Mouse (Mus musculus) cerebellum, postnatal 10 days (tissue): ENCODE results near the gene Ttll6.

ENCODE experiments used
- DNase-seq, 2 experiments: peaks; one replicate each; pipeline ENCODE4 v3.0.0; 2021; ENCODE audit warnings: mixed read lengths in 2 of 2

Gene Ttll6

GRCm38 (mm10) chr11:96169016-96169415 is 35.4 kb downstream of the Ttll6 start:
- peak in 1 of 2 experiments; percentile 53 for DNase-seq

GRCm38 (mm10) chr11:96170711-96171379 is 37.3 kb downstream of the Ttll6 start:
- no peak for DNase-seq

DNA sequence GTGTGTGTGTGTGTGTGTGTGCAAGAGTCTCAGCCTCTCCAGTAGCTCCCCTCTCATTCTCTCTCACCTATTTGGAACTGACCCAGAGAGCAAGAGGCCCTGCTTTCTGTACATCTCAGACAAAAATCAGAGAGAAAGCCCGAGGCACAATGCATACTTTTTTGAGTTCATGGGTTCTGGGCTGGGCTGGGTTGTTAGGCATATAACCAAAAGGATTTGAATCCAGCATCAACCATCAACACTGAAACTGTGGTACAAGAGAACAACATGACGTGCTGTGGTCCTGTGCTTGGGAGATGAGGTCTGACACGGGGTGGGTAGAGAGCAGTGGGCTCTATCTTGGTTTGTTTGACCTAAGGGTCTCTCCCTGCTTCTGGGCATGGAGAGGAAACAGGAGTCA is 38.0 kb downstream of the Ttll6 start:
- no peak for DNase-seq

DNA sequence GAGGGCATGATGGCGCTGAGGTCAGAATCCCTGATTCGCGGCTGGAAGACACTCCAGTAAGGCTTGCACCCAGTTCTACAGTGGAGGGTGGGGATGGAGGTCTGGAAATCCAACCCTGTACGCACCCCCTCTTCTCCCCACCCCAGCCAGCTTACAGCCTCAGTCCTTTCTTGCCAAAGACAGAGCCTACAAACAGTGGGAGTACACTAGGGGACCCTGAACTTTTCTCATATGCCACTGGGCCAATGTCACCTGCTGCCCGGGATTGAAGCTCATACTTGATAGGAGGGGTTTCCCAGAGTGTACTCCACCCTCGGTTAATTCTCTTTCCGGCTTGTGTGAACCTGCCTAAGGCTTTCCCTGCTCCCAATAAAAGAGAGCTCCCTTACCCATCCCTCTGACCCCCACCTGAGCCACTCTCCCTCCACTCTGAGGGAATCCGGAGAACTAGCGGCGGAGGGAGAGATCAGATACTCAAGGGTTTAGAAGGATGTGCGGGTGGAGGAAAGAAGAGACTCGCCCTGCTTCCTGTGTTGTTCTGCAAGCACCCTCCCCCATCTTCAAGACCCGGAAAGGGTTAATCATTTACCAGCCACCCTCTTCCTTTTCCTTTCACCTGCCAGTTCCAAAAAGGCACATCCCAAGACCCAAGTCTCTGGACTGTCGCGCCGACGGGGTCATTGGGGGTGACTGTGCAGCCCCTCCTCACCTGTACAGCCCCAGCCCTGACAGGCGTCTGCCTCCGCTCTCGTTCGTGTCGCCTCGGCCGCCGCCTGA is 39.1 kb downstream of the Ttll6 start:
- no peak for DNase-seq

DNA sequence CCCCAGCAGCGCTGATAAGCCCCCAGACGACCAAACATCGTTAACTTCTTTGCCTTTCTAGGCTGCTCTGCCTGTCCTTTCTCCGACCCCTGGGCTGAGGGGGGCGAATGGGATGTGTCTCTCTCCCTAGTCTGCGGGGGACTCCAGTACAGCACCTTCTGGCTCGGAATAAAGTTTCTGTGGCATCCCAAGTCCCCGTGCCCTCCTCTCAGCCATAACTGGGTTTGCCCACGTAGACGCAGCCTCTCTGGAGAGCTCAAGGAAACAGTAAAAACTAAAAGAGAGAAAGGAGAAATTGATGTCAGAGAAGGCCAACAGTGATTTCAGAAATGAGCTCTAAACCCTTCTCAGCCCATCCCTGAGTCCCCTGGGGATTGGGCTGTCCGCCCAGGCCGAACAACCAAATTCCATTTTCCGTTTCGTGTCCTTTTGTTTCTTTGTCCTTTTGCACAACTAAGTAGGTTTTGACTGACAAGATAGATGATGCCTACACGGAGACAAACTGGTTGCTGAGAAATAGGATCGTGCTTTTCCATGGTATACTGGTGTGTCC is 39.8 kb downstream of the Ttll6 start:
- DNase-seq, result no peak

DNA sequence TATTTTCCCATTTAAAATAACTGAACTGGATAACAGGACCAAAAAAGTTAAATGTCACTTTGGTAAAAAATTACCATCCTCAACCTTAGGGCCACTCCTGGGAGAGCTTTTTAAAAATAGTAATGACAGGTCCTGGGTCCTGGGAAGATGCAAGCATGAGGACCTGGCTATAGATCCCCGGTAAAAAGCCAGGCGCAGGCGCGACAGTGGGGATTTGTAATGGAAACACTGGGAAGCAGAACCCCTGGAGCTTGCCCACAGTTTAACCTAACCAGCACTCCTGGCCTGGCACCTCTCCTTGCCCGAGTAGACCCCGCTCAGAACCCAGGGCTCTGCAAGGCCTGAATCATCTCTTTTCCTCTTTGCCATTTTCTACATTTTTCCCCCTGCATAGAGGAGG is 41.3 kb downstream of the Ttll6 start:
- DNase-seq, result no peak

DNA sequence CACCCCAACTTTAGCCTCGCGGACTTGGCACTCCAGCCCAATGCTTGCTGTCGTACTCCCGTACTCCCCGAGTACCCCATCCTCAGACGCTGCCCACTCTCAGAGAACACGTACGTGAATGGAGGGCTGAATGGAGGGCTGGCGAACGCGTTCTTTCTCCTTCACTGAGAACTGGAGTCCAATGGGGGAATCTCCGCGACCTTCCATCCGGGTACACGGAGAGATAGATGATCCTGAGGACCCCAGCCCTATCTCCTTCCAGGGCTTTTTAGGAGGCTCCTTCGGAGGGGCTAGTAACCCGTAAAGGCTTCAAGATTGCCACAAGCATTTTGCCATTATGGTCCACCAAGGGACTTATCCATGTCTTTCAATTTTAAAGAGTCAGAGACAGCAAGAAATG is 41.9 kb downstream of the Ttll6 start:
- DNase-seq, result no peak

DNA sequence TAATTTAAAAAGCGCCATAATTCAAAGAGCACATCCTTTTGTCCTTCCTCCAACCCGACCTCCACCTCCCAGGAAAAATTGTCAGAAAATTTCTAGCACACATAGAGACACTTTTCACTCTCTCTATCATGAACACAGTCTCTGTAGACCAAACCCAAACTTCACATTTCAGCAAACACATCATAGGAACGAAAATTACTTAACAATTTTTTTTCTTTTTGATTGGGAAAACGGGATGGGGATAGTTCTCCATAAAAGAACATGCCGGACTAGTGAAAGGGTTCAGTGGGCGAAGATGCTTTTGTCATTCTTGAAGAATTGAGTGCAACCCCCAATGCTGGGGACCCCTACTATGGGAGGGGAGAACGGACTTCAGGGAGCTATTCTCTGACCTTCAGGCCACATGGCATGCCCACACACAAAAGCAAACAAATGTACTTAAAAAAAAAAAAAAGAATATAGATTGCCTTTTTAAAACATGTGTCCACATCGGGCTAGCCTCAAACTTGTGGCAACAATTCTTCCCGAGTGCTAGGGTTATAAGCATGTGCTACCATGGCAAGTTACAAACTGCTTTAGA is 42.5 kb downstream of the Ttll6 start:
- no peak for DNase-seq

DNA sequence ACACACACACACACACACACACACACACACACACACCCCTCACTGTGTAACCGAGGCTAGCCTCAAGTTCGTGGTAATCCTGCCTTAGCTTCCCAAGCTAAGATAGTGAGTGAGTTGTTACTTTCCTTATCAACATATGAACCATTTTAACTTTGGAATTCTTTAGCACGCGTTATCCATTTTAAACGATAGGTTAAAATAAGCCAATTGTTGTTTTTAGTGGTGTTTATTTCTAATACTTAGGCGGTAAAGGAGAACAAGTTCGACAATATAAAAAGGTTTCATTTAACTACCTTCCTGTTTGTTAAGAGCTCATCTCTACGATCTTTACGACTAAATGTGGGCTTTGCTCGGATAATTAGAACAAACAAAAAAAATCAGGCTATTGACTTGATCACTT is 43.3 kb downstream of the Ttll6 start:
- DNase-seq, result no peak

GRCm38 (mm10) chr11:96177546-96178174 is 44.1 kb downstream of the Ttll6 start:
- peak in 1 of 2 experiments; percentile 26 for DNase-seq

- DNase-seq, result no peak
These were observed 44.8 kb downstream of the Ttll6 start for GRCm38 (mm10) chr11:96178356-96178755.

DNA sequence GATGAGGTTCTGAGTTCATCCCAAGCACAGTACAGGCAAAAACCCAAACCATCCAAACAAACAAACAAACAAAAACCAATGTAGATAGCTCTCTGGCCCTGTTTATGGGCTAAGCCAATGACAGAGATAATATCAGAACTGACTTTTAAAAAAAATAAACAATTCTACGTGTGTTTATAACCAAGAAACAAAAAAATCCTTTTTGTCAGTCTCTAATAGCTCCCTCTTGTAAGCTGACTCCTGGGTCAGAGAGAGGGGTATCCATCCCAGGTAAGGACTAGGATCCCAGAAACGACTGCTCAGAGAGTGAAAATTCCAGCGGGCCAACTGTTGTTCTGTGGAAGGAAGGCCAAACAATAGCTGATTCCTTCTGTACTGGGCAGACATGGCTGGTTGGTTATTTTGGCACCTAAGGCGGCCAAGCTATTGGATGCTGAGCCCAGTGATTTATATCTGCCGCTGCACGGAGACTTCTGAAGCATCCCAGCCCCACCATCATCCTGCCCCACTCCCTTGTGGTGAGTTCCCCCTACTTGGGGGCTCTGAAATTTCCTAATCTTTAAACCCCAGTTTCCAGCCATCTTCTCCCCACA is 45.4 kb downstream of the Ttll6 start:
- DNase-seq, result no peak

DNA sequence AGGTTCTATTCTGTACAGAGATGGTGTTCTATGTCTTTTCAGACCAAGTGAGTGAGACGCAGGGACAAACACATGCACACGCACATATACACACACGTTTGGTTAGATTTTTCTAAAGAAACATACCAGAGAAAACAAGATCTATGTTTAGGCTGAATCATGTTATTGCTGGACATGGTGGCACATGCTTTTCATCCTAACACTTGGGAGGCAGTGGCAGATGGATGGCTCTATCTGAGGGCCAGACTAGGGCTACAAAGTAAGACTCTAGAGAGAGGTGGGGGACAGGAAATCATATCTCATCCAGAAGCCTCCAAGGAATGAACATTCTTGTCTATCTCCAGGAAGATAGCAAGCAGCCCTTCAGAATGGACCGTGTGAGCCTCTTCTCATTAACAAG is 47.5 kb downstream of the Ttll6 start:
- no peak for DNase-seq

DNA sequence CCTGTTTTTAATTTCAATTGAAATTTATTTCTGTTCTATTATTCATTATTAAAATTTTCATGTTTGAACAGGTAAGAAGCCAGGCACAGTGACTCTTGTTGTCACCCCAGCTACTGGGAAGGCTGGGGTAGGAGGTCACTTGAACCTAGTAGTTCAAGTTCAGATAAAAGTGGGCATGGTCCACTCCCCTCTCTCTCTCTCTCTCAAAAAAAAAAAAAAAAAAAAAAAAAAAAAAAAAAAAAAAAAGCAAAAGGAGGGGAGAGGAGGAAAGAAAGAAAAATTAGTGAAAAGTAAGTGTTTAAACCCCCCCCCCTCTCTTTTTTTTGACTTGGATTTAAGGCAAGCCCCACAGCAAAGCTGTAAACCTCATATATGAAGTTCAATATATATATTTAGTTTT is 50.6 kb downstream of the Ttll6 start:
- no peak for DNase-seq

DNA sequence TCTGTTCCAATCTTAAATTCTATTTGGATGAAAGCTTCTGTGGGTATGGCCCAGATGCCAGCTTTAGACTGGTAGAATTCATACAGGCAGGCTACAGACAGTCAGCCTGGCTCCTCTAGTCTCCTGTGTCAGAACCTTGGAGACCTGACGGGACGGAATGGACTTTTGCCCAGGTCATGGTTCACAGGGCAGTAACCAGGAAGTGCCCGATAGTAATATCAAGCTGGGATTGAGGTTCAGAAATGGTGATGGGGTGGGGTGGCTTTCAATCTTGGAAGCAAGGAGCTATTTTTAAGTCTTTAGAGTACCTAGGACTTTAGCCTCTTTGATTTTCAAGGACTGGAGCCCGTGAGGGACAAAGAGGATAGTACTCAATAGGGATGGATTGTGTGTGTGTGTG is 53.7 kb downstream of the Ttll6 start:
- no peak for DNase-seq

DNA sequence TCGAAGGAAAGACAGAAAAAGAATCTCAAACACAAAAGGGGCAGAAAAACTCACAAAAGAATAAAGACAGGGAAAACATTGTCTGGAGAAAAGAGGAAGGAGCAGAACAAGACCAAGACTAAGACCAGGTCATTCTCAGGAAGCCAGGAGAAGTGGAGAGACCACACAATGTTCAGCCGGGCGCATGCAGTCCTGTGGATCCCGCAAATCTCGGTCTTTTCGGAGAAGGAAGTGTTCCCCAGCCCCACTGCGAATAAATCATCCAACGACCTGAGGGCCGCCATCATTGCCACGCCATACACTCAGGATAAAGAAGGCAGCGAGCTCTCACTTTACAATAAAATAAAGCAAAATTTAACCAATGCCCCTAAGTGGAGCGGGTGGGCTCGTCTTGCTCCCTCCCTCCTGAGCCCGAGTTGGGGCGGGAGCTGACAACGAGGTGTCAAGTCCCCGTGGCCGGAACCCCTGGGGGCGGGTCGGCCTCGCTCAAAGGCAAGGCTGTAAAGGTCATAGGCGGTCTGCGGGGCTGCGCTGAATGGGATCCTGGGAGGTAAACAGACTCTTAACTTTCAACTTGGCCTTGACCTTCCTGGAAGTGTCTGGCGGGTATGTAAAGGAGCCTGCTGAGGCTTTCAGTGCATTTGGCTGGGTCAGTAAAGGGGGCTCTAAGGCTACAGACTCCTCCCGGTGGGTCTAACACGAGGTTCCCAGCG is 56.4 kb downstream of the Ttll6 start:
- DNase-seq, result no peak

DNA sequence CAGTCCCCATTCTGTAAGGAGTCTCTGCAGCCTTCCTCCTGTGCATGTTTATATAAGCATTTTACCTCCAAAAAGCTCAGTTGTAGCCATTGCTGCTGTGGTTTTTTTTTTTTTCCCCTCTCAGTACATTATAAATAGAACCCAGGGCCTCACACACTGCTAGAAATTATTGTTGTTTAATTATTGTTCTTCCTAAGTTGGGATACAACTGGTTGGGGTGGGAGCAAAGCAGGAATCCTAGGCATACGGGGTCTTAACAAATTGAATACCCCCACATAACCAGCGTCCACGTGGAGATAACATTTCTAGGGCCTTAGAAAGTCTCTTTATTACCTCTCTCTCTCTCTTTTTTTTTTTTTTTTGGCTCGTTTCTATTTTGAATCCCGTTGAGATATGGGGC is 57.5 kb downstream of the Ttll6 start:
- DNase-seq, result no peak

GRCm38 (mm10) chr11:96193521-96194400 is 60.2 kb downstream of the Ttll6 start, which contains the start of gene Hoxb13:
Gene Hoxb13 (plus strand): TSS chr11:96194316.
- no peak for DNase-seq

- no peak for DNase-seq
These were observed 60.8 kb downstream of the Ttll6 start for GRCm38 (mm10) chr11:96194401-96194710.

DNA sequence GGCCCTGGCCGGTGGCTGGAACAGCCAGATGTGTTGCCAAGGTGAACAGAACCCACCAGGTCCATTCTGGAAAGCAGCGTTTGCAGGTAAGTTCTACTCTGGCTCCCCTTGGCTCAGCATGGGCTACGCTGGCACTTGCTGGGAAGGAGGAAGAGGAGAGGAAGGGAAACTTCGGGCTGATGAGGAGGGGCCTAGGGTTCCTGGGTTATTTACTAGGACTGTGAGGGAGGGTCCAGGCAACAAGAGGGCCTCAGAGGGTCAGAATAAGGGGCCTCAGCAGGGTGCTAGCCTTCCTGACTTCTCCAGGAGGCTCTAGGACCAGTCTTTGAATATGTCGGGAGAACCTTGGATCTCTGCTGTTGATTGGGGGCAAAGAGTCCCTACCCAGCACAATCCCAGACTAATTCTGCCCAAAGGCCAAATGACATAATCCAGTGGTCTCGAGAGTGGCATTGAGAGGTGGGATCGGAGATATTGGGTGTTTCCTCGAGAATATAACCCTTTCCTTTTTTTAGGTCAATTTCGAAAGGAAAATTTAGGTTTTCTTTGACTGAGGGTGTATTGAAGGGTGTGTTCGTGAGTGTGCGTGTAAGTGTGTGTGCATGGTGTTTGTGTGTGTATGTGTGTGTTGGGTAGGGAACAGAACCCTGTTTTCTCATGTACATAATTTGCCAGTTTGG is 61.5 kb downstream of the Ttll6 start:
- no peak for DNase-seq

DNA sequence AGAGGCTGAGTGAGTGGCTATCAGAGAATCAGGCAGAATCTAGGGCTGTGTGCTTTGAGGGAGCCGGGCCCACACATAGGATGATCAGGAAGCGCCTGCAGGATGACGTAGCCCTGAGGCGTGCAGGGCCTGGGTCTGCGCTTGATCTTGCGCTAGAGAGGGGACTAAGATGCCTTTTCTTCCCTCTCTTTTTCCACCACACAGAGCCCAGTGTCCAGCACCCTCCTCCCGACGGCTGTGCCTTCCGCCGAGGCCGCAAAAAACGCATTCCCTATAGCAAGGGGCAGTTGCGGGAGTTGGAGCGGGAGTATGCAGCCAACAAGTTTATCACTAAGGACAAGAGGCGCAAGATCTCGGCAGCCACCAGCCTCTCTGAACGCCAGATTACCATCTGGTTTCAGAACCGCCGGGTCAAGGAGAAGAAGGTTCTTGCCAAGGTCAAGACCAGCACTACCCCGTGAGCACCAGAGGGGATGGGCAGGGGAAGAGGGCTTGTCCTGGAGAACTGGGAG is 62.2 kb downstream of the Ttll6 start:
- no peak for DNase-seq
